Mouse (Mus musculus) activated CD4-positive, CD25-positive, alpha-beta regulatory T cell, adult 4 months (primary cell): Measurements from ENCODE around the gene Hnrnph1. TPM values are rescaled to one million over a fixed set of nuclear protein-coding genes. Genes with fewer than 3 reads are reported as not detected.
"Not testable (repeated sequence)": the region's sequence is repeated elsewhere in the genome, so short reads cannot be mapped to it uniquely, and the experiment has no call there.

Source experiments
- ATAC-seq: one replicate; pipeline ENCODE4 v1.8.0; 2017
- polyA plus RNA-seq, 2 experiments: library from polyadenylated mRNA; unstranded; fragments of 100-300 nt; shearing (Covaris generic); gene quantifications; one replicate each; pipeline ENCODE4 v1.2.1; 2017

The Hnrnph1 gene
- 100 to 1,000 TPM; 148 to 177 TPM for polyA plus RNA-seq

DNA sequence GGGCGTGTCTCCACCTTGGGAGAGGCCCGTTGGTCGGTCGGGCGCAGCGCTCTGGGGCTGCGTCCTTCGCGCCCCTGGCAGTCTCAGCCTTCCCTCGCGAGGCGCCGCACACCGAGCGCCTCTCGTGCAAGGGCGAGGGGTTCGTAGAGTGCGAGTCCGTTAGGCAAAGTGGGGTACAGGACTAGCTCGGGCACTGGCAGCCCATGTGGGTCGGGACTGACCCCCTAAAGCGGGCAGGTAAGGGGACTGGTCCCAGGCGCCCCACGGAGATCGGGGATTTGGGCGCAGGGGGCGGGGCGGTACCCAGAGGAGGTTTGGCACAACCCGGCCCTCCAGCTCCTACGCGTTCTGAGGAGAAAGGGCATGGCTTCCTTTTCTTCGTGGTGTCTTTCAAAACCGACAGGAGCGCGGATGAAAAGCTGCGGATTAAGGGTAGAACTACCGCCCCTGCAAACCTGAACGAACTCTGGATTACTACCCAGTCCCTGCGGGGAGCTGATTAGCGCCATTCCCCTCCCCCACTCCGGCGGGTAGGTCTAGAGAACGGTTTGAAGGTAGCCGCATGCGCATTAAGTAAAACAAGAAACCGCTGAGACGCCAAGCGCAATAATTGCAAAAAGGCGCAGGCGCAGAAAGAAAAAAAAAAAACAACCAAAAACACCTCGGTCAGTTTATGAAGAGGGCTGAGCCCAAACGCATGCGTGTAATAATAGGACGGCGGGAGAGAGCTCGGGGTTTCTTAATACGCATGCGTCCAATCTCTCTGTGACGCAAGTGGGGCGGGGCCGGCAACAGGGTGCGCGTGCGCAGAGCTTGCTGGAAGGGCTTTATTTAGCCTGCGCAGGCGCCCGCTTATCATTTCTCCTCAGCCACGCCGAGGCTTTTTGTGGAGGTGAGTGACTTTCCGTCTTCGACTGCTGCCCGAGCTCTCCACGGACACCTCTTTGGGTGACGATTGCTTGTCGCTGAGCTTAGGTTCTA lies at the start of gene Hnrnph1:
TSS of gene Hnrnph1 (plus strand) at position 80 of the 981 bp plus-strand sequence.
- ATAC-seq = peak; percentile 70

DNA sequence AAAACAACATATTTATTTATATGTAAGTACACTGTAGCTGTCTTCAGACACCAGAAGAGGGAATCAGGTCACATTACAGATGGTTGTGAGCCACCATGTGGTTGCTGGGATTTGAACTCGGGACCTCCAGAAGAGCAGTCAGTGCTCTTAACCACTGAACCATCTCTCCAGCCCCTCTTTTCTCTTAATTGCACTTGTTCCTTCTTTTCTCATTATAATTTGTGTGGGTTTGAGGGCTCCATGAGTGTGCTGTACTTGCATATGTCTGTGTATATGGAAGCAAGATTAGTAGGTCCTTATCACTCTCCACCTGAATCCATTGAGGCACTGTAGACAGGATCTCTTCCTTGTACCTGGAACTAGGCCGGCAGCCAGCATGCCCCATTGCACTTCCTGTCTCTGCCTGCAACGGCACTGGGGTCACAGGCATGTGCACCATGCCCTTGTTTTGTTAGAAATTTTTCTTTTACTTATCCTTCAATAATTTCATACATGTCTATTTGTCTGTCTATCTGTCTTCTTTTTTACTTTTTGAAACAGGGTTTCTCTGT lies 48.6 kb upstream of the Hnrnph1 start:
- no peak for ATAC-seq

DNA sequence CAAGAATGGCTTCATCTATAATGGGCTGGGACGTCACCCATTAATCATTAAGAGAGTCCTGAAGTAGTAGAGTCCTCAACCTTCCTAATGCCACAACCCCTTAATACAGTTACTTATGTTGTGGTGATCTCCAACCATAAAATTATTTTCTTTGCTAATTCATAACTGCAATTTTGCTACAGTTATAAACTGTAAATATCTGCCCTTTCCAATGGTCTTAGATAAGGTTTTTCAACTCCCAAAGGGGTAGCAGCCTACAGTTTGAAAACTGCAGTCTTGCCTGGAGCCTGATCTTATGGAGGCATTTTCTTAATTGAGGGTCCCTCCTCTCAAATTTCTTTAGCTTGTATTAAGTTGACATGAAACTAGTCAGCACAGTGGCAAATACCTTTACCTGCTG lies 47.4 kb upstream of the Hnrnph1 start:
- ATAC-seq = no peak

DNA sequence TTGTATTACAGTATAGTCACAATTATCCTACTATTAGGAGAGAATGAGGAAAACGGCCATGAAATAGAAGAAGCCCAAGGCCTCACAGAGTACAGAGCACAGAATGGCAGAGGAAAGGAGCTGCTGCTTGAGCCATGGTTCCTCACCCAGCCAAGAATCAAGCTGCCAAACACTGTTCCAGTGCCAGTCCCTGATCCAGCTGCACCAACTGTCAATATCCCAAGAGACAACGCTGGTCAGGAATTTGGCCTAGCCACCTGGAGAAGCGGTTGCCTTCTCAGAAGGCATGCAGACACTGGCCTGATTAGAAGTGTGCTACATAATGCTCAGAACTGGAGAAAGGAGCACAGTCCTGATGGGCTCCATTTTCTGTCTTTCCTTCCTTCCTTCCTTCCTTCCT lies 43.6 kb upstream of the Hnrnph1 start:
- ATAC-seq = no peak

DNA sequence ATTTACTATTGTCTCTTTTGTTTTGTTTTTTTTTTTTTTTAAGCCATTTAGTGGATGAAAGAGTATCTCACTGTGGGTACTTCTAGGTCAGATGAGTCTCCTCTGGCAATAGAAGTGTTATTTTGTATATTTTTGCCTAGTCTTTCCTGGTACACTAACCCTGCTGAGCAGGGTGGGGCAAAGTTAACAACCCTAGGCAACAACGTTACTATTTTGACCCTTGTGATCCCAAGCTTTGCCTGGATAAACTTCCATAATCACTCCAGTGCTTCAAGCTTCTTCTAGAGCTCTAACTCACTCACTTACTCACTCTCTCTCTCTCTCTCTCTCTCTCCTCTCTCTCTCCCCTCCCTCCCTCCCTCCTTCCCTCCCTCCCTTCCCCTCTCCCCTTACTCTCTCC lies 40.7 kb upstream of the Hnrnph1 start:
- no peak for ATAC-seq

DNA sequence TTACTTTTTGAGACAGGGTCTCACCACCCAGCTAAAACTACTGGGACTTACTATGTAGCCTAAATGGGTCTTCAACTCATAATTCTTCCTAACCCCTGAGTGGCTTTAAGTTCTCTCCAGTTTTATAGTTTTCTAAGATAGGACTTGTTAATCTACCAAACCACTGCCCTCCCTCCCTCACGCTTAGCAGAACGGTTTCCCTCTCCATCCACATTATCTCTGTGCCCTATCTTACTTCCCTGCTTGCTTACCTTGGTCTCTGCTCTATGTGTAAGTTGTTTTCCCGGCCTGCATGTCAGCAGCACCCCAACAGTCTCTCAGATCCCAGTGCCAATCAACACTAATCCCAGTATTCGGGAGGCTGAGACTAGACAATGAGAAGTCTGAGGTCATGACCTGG lies 39.9 kb upstream of the Hnrnph1 start:
- ATAC-seq = no peak

DNA sequence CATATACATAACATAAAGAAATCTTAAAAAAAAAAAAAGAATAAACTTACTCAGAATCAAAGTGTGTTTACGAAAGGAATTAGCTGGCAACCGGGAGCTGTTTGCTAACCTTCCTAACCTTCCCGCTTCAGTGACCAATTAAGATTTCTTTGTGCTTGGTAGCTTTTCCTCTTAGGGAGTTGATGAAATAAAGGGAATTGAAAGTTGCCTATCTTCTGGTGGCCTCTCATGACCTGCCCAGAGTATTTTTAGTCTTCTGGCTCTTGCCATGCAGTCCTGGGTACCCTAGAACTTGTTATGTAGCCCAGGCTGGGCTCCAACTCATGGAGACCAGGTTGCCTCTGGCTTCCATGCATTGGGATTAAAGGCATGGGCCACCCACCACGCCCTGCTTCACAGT lies 31.3 kb upstream of the Hnrnph1 start:
- ATAC-seq = no peak

DNA sequence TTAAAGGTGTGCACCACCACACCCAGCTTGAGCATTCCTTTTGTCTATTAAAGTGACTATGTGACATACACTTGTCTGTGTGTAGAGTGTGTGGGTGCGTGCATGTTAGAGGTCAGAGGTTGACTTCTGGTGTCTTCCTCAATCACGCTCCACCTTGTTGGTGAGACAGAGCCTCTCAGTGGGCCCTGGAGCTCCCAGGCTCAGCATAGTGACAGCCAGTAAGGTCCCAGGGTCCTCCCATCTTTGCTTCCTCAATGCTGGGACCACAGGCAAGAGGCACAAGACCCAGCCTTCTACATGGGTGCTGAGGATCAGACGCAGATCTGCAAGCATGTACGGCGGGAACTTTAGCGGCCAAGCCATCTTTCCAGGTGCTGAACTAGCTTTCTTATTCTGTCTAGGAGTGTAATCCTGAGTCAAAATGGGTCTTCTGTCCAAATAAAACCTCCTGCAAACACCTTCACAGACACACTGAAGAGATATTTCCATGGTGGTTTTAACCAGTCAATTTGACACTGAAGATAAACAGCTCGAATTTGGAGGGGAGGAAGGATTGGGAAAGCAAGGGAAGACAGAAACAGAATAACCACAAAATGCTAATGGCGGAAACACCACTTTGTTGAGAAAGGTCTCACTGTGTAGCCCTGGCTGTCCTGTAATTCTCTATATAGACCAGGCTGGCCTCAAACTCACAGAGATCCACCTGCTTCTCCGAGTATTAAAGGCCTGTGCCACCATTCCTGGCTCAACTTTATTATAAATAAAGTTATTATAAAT lies 30.3 kb upstream of the Hnrnph1 start:
- no peak for ATAC-seq

DNA sequence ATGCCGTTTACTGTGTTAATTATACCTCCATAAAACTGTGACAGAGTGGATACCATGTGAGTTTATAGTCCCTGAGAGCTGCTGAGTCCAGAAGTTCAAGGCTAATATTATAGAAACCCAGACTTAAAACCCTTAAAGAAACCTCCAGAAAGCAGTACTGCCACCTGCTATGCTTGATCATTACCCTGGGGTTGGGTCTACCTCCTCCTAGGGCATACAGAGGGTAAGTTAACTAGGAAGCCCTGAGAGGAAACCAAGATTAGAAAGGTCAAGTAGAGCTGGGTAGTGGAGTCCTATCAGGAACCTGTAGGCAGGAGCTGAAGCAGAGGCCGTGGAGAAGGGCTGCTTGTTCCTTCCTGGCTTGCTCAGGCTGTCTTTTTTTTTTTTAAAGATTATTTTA lies 24.6 kb upstream of the Hnrnph1 start:
- no peak for ATAC-seq

DNA sequence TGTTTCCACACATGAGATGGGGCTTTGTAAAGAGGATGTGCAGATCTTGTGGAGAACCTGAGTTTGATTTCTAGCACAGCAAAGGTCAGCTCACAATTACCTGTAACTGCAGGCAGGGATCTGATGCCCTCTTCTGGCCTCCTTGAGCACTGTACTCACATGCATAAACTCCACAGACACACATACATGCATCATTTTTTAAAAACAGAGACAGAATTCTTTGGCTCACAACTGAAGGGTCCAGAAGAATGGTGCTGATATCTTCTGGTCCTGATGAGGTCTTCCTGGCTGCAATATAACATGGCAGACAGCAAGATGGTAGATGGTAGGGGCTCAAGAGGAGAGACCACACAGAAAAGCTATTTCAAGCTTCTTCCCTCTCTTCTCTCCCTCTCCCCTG lies 22.6 kb upstream of the Hnrnph1 start, which contains the start of gene Cby3:
TSS of gene Cby3 (plus strand) at position 301 of the 400 bp plus-strand sequence.
- no peak for ATAC-seq

DNA sequence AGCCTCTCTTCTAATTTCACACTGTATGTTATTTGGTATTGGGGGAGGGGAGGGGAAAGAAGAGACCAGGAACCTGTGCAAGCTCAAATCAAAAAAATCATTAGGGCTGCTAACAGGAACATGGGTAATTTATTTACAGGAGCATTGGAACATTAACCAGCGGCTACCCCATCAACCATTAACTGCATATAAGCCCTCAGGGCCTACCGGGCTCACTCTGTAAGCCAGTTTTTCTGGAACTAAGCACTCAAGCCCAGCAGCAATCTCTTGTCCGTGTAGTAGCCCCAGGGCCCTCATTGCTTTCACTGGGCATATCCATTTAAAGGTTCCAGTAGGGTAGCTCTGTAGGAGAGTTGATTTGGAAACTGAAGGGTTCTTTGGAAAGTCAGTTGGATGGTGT lies 21.9 kb upstream of the Hnrnph1 start:
- no peak for ATAC-seq

DNA sequence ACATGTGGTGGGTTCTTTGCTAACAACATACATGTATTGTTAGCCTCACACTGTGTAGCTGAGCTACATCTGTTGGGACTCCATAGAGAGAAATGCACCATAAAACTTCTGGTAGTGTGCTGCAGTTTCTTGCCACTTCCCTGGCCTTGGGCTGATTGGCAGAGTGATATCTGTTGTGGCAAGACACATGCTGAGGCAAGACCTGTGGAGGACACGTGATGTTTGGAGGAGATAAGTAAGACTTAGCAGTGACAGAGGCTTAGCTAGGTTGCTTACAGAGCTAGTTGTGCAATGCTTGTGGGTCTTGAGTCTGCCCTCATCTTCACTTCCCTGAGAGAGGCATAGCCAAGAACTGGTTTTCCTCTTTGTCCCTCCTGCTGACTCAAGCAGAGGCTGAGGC lies 21.4 kb upstream of the Hnrnph1 start:
- ATAC-seq = no peak

DNA sequence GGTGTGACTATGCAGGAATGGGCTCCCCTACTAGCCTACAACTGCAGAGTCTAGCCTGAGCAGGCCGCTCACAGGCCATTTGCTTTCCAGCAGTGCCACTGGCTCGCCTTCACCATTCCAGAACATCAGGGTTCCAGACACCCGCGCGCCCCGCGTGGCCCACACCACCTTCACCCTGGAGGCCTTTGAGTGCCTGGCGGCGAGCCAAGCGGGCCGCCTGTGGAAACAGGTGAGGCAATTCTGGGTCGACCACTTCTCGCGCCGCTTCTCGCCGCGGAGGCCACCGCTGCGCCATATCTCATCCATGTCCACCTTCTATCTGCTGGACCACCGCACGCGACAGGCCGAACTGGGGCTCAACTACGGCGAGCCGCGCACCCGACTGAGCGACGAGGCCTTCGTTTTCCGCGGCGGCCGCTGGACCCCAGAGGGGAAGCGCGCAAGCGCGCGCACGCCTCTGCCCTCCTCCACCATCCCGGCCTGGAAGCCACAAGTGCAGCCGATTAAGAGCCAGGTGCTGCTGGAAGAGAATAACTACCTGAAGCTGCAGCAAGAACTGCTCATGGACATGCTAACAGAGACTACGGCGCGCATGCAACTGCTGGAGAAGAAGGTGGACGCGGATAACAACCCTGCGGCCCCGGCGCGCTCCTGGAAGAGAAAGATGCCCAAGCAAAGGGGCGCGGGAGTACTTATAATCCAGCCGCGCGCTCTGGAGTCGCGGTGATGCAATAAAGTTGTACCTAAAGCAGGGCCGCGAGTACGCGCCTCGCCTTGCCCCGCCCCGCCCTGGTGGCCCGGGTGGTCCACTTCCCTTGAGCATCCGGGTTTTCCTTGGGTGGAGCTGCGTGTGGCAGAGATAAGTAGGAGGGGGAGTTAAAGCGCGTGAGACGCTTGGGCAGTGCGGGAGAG lies 17.6 kb upstream of the Hnrnph1 start:
- no peak for ATAC-seq

DNA sequence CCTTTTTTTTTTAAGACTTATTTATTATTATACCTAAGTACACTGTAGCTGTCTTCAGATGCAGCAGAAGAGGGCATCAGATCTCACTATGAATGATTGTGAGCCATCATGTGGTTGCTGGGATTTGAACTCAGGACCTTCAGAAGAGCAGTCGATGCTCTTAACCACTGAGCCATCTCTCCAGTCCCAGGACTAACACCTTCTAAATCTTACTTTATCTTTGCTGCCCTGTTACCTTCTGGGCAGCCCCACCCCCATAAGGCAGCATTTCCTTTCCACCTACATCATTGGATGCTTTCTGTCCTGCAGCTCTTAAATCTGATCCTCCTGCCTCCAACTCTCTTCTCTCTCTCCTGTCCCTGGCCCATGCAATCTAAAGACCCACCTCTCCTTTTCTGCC lies 15.5 kb upstream of the Hnrnph1 start:
- not testable (repeated sequence) for ATAC-seq

DNA sequence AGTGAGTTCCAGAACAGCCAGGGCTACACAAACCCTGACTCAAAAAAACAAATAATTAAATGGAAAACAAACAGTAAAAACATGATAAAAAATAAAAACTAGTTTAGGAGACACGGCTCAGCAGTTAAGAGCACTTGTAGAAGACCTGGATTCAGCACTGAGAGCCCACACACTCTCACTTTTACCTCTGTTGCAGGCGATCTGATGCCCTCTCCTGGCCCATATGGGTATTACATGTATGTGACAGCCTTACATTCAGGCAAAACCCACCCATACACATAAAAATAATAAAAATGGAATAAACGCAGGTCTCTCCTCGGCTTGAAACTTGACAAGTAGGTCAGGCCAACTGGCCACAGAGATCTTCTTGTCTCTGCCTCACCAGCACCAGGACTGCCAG lies 12.2 kb upstream of the Hnrnph1 start:
- peak; percentile 57 for ATAC-seq

DNA sequence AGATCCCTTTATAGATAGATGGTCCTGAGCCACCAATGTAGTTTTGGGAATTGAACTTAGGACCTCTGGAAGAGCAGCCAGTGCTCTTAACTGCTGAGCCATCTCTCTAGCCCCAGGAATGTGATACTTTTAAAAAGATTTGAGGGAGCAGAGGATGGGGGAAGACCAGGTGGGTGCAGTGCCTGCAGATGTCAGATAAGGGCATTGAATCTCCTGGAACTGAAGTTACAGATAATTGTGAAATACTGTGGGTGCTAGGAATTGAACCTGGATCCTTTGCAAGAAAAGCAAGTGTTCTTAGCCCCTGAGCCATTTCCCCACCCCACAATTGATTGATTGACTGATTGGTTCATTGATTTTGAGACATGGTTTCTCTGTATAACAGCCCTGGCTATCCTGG lies 11.5 kb upstream of the Hnrnph1 start:
- no peak for ATAC-seq

DNA sequence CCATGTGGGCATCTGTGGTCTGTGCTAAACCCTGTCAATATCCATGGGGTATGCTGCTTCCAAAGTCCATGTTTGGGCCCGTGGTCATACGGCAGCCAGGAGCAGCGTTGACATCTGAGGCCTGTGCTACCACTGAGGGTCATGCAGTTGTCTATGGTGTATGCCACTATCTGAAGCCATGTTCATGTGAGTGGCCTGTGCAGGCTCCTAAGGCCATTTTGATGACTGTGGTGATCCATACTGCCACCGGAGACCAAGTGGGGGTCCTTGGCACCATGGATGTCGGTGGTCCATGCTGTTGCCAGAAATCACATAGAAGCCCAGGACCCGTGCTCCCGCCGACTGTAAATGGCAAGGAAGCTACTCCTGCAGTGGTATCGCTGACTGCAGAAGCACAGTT lies 9.3 kb upstream of the Hnrnph1 start:
- ATAC-seq = no peak

DNA sequence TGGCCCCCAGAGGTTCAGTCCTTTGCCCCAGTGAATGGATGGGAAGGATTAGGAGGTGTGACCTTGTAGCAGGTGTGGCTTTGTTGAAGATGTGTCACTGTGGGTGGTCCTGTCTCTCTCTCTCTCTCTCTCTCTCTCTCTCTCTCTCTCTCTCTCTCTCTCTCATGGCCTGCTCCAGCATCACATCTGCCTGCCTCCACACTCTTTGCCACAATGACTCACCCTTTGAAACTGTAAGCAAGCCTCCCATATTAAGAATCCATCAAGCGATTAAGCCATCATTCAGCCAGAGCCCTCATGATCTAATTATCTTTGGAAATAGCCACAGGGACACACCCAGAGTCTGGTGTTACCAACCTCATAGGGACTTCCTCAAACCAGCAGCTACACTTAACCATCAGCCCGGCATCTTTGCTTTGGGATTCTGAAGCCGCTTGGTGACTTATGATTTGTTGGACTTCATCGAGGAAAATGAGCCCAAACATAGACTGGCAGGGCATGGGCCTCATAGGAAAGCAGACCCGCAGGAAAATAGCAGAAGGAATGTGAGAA lies 7.4 kb upstream of the Hnrnph1 start:
- ATAC-seq = no peak

DNA sequence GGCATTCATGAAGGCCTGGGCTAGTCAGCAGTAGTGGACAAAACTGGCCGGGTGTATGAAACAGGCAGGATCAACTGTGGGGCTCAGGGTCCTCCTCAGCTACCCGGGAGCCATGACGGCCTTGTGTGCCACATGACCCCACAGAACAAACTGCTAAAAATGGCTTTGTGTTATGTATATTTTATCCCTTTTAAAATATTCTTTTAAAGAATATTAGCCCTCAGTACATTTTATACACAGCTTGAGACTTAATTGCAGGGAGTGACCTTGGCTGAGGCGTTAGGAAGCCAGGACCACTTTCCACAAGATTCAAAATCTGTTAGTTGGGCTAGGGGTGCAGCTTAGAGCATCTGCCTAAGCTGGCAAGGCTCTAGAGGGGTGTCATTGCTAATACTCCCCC lies 5.8 kb upstream of the Hnrnph1 start:
- no peak for ATAC-seq

DNA sequence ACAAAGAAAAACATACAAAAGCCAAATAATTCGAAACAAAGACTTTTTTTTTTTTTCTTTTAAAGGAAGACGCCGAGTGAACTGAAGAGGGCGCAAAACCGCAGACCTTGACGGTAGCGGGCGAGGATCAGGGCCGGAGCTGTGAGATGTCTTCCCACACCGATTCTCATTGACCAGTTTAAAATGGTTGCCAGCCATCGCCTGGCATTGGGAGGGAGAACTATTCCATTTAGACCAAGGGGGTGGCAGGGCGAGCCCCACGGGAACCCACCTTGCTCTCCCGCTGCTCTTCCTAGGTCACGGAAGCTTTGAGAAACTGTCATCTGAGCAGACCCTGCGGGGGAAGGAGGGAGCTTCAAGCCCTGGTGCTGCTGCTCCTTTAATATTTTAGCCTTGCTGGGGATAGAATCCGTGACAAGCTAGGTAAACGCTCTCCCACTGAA lies 5.4 kb upstream of the Hnrnph1 start:
- peak; percentile 63 for ATAC-seq

DNA sequence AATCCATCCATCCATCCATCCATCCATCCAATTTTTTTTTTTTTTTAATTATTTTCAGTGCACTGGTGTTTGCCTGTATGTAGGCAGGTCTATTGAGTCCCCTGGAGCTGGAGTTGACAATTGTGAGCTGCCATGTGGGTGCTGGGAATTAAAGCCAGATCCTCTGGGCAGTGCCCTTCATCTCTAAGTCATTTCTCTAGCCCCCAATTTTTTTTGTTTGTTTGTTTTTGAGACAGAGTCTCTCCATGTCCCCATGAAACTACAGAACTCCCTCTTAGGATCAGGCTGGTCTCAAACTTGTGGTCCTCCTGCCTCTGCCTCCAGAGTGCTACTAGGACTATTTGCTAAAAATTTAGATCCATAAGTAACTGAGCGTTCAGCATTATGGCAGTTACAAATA lies 4.9 kb upstream of the Hnrnph1 start:
- ATAC-seq = no peak

DNA sequence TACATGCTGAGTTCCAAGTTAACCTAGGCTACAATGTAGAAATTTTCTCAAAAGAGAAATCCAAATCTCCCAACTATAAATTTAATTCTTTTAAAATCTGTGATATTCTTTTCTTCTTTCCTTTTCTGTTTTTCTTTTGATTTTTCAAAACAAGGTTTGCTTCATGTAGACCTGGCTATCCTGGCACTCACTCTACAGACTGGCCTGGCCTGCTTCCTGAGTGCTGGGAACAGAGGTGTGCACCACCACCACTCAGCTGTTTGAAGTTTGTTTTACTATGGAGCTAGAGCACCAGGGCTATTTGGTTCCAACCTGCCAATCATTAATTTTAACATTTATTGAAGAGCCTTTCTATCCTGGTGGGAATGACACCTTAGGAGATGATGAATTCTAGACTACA lies 3.7 kb upstream of the Hnrnph1 start:
- no peak for ATAC-seq
